Mouse (Mus musculus) adrenal gland, adult 8-10 months (tissue): ENCODE data around the gene Trex1. TPM values are rescaled to one million over a fixed set of nuclear protein-coding genes. Genes with fewer than 3 reads are reported as not detected.

Source experiments
- DNase-seq: peaks from one replicate; pipeline ENCODE4 v3.0.0; 2022
- total RNA-seq, 4 experiments: library from RNA; stranded (reverse); gene quantifications; 2 replicates each; pipeline ENCODE4 v1.2.4; 2022

The Trex1 gene
- total RNA-seq, 4 experiments from 2014 or later: 19.0 to 25.3 (median 21.7) TPM

GRCm38 (mm10) chr9:109051011-109051501 is 8.5 kb downstream of the Trex1 start:
- no peak for DNase-seq

GRCm38 (mm10) chr9:109050674-109050997 is 8.9 kb downstream of the Trex1 start:
- DNase-seq: no peak

GRCm38 (mm10) chr9:109049996-109050673 is 9.4 kb downstream of the Trex1 start:
- no peak for DNase-seq

- no peak for DNase-seq
Measured at GRCm38 (mm10) chr9:109049316-109049715, 10.2 kb downstream of the Trex1 start.

GRCm38 (mm10) chr9:109046306-109046705 is 13.2 kb downstream of the Trex1 start:
- no peak for DNase-seq

- DNase-seq: no peak
Measured at GRCm38 (mm10) chr9:109041351-109041750, 18.2 kb downstream of the Trex1 start.

GRCm38 (mm10) chr9:109040906-109041305 is 18.6 kb downstream of the Trex1 start:
- DNase-seq: no peak

- DNase-seq: no peak
Measured at GRCm38 (mm10) chr9:109040216-109040615, 19.3 kb downstream of the Trex1 start.

GRCm38 (mm10) chr9:109039681-109040080 is 19.9 kb downstream of the Trex1 start:
- no peak for DNase-seq

GRCm38 (mm10) chr9:109038901-109039364 is 20.6 kb downstream of the Trex1 start:
- peak; percentile 60 for DNase-seq

- peak; percentile 69 for DNase-seq
Measured at GRCm38 (mm10) chr9:109038086-109038895, 21.2 kb downstream of the Trex1 start, which contains the start of gene Shisa5. Gene Shisa5, plus strand, starts transcription at chr9:109038565.

- no peak for DNase-seq
Measured at GRCm38 (mm10) chr9:109032435-109032834, 27.1 kb downstream of the Trex1 start.

GRCm38 (mm10) chr9:109031686-109032085 is 27.8 kb downstream of the Trex1 start:
- no peak for DNase-seq

GRCm38 (mm10) chr9:109031001-109031400 is 28.5 kb downstream of the Trex1 start:
- no peak for DNase-seq

- no peak for DNase-seq
Measured at GRCm38 (mm10) chr9:109030312-109030711, 29.2 kb downstream of the Trex1 start.

- no peak for DNase-seq
Measured at GRCm38 (mm10) chr9:109028919-109029318, 30.6 kb downstream of the Trex1 start.

- no peak for DNase-seq
Measured at GRCm38 (mm10) chr9:109028421-109028820, 31.1 kb downstream of the Trex1 start.

- DNase-seq: no peak
Measured at GRCm38 (mm10) chr9:109027521-109027920, 32.0 kb downstream of the Trex1 start.

- no peak for DNase-seq
Measured at GRCm38 (mm10) chr9:109022866-109023685, 36.5 kb downstream of the Trex1 start.

- DNase-seq: no peak
Measured at GRCm38 (mm10) chr9:109021428-109021827, 38.1 kb downstream of the Trex1 start.

- DNase-seq: no peak
Measured at GRCm38 (mm10) chr9:109016973-109017604, 42.4 kb downstream of the Trex1 start.

GRCm38 (mm10) chr9:109015397-109015796 is 44.1 kb downstream of the Trex1 start:
- DNase-seq: no peak
